Mouse (Mus musculus) v-Abl transformed pro-B cells (cell line): ENCODE measurements around the gene Cenpm.
"Not testable (repeated sequence)": the region's sequence is repeated elsewhere in the genome, so short reads cannot be mapped to it uniquely, and the experiment has no call there.

ENCODE experiments used
- in situ Hi-C, 2 experiments: fragments of 400-800 bp; cut with MboI; formaldehyde crosslinking; loops; one replicate each; pipeline ENCODE4 v1.15.1; 2025; ENCODE audit not compliant: unreplicated experiment in 2 of 2

The Cenpm gene

DNA sequence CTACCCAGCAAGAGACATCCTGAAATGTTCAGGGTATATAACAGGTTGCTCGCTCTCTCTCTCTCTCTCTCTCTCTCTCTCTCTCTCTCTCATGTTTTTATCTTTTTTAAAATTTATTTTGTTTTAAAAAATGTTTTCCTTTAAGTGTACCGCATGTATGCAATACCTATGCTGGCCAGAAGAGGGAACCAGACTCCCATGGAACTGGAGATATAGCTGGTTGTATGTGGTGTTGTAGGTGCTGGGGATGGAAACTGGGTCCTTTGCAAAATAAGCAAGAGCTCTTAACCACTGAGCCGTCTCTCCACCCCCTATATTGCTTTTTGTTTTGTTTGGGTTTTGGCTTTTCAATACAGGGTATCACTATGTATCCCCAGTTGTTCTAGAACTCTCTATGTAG, 7.0 kb upstream of the Cenpm start:
- in situ Hi-C loops: loop anchor here in 1 of 2 experiments (25.0 kb wide), 1 partner anchor 1261 kb away; the partner anchor contains the start of gene Ttll1

DNA sequence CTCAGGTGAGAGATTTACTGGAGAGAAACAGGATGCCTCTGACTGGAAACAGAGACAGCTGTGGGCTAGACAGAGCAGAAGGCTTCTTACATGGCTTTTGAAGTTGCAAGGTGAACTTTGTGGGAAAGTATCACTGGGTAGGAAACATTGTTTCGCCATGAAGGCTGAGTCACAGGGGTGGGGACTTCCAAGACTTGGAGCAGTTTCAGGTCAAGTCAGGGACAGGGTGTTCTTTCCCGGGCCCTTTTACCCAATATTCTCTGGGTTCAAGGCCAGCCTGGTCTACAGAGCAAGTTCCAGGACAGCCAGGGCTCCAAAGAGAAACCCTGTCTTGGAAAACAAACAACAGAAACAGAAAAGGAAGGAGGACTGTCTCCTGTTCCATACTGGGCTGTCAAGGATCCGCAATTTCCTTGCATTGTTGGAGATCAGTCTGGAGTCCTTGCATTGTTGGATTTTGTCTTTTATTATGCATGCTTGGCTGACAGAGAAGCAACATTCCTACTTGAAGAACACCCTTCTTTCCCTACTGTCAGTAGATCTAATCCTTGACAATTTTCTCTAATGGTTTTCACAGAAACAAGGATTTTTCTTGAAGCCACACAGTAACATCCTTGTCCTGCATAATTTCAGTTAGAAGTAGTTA, 2.7 kb upstream of the Cenpm start:
- in situ Hi-C loops: no loop called here

DNA sequence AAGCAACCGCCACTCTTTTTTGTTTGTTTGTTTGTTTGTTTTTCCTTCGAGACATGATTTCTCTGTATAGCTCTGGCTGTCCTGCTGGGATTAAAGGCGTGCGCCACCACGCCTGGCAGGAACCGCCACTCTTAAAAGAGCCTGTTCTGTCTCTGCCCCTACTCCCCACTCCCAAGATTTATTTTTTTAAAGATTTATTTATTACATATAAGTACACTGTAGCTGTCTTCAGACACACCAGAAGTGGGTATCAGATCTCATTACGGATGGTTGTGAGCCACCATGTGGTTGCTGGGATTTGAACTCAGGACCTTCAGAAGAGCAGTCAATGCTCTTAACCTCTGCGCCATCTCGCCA, 235 bp upstream of the Cenpm start:
- in situ Hi-C loops: not testable (repeated sequence)

DNA sequence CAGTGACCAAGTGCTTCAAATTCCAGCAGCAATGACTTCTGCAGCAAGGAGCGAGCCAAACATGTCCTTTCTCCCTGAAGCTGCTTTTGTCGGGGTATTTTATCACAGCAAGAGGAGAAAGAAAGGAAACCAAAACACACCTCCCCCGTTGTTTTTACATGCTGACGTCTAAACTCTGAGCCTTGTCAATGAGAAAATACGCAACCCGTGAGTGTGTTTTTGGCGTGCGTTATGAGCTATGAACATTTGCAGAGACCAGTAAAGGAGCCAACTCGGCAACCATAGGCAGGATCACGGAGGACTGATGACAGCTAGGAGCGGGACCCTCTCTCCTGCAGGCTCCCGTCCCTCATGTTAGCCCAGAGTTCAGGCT, 820 bp downstream of the Cenpm start:
- in situ Hi-C loops: no loop called here

DNA sequence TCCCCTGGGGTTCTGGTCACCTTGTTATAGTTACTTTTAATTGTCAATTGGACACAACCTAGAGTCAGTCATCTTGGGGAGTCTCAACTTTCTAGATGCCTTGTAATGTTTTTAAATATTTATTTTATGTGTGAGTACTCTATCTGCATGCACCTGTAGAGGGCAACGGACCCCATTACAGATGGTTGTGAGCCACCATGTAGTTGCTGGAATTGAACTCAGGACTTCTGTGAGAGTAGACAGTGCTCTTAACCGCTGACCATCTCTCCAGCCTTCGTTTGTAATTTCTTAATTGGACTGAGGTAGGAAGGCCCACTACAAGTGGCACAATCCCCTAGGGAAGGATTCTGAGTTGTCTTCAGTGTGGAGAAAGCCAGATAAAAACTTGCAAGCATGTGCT, 1.2 kb downstream of the Cenpm start:
- in situ Hi-C loops: no loop called here

DNA sequence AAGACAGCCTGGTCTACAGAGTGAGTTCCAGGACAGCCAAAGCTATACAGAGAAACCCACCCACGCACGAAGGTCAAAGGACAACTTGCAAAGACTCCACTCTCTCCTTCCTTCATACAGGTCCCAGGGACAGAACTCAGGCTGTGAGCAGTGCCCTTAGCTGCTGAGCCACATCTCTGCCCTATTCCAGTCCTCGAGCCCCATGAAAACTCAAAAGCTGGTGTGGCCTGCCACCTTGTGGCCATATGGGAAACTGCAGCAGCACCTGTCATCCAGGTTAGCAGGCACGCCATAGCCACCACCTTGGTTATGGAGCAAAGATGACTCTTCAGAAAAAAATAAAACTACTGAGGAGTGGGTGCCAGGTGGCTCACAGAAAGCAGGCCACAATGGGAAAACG, 8.0 kb downstream of the Cenpm start:
- in situ Hi-C loops: loop anchor here (5.0 to 10.0 kb wide), 2 partner anchors 169 to 282 kb away; partner anchors contain the start of gene Mei1 (in 1 of the 2)

DNA sequence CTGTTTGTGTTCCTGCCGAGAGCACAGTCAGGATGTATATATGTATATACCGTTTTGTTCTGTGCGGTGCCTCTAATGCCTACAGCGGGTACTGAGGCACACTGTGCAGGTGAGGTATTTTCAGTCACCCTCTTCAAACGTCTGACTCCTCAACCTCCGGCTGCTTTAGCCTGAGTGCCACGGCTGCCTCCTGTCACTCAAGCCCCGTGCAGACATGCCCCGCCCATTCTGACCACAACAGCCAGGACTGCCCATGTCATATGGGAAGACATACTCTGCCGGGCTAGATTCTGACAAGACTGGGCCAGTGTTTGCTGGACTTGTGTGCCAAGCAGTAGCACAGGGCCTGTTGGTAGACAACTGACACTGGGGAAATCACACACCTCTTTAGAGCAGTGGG, 8.9 kb downstream of the Cenpm start:
- in situ Hi-C loops: loop anchor here (5.0 to 10.0 kb wide), 2 partner anchors 168 to 281 kb away; partner anchors contain the start of gene Mei1 (in 1 of the 2)

DNA sequence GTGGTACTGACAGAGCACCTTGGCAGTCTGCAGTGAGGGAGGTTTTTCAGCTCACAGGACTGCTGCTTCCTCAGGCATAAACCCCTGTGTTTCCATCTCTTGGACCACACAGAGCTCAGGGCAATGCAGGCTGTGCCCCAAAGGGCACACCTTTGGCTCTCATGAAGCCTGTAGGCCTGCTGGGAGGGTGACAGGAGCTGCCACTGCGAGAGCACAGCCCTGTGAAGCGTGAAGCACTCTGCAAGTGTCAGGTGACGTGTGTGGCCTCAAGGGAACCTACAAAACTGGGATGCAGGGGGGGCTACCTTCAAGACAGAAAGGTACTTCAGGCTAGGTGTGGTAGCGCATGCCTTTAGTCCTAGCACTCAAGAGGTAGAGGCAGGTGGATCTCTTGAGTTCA, 11.9 kb downstream of the Cenpm start:
- in situ Hi-C loops: loop anchor here (5.0 to 10.0 kb wide), 3 partner anchors 95 to 278 kb away; partner anchors contain the start of gene Mei1 (in 1 of the 2)

DNA sequence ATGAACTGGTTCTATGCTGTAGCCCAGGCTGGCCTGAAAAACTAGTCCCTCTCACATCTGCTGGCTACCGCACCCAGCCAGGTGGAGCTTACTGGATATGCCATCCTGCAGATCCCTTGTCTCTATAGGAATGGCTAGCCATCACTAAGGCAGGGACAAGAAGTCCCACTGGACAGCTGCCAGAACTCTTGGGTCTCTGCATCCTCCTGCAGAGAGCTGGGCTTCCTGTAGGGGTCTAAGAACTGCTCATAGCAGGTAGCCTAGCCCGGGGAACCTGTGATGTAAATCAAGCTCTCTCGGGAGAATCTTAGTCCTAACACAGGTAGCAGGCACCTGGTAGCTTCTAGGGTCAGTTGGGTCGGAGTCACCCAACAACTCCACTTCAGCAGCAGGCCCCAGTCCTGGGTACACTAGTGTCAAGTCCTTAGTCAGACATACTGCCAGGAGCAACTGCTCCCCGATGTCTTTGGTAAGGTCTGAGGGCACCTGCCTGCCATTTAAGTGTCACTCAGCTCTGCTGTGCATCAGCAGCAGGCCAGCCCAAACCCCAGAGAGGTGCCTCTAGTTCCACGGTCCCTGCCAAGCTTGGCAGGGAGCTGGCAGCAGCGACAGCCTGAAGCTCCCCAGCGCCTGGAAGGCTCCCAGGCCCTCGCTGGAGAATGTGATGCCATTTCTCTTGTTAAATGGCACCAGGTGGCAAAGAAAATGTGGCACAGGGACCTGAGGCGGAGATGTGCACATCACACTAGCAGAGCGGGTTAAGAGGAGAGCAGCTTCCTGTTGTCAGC, 12.8 kb downstream of the Cenpm start:
- in situ Hi-C loops: loop anchor here (5.0 to 10.0 kb wide), 3 partner anchors 94 to 277 kb away; partner anchors contain the start of gene Mei1 (in 1 of the 2)

DNA sequence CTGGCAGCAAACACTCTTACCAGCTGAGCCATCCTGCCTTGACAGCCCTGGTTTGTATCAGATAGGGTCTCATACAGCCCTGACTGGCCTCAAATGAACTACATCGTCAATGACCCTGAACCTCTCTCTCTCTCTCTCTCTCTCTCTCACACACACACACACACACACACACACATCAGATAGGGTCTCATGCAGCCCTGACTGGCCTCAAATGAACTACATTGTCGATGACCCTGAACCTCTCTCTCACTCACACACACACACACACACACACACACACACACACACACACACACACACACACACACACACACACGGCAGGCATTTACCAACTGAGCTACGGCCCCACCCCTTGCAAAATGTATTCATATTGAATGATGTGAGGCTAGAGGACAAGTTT, 13.4 kb downstream of the Cenpm start:
- in situ Hi-C loops: loop anchor here (5.0 to 10.0 kb wide), 3 partner anchors 94 to 276 kb away; partner anchors contain the start of gene Mei1 (in 1 of the 2)

DNA sequence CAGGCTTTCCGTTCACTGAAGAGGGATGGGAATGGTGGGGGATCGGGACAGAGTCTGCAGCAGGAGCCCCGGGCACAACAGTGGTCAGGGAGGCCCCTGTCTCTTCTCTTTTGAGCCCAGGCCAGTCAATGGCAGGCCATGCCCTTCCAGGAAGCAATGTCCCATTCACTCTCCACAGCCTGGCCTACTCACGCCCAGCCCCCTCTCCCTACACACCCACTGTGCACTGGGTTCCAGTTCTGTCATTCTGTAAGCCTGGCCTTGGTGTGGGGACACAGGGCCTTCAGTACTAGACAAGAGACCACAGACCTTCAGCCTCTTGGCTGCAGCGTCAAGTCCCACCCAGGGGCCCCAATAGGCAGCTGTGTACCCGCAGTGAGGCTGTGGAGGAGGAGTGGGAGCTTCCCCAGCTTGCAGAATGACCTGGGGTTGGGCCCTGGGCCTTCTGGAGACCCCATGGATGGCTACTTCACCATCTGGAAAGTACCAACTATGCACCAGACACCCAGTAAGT, 14.4 kb downstream of the Cenpm start:
- in situ Hi-C loops: loop anchor here (5.0 to 10.0 kb wide), 3 partner anchors 93 to 275 kb away; partner anchors contain the start of gene Mei1 (in 1 of the 2)

DNA sequence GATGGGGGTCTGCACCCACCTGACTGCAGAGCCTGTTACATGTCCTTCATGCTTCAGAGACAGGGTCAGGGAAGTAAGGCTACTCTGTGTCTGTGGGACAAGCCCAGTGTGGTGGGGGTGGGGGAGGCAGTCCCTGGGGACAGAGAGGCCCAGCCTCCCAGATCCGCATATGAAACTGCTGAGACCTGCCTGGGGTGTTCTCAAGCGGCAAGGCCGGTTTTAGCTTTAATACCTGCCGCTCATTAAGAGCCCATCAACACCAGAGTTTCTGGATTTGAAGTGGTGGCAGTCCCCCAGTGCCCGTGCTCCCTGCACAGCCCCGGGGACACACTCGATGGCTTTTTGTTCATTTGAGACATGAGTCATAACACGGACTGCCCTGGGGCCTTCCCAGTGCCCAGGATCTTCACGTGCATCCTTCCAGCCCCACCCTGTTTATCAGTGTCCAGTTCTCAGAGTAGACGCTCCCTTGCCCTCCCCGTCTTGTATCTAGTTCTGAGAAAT, 15.0 kb downstream of the Cenpm start:
- in situ Hi-C loops: loop anchor here (5.0 to 10.0 kb wide), 5 partner anchors 42 to 275 kb away; partner anchors contain the start of gene Mei1 (in 1 of the 2)

DNA sequence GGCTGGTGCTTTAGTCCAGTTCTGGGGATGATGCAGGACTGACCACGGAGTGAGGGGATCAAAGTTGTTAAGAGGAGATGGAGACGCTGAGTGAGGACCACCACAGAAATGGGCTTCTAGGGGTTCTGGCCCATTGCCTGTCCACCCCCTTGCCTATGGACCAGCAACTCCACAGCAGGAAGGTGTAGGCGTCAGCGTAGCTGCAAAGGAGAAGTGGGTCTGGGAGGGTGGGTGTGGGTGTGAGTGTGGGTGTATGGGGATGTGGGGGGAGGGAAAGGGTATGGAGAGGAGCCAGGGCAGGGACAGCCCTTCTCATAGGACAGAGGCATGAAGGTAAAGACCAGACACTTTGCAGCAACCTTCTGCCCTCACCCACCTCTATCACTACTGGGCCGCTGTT, 18.8 kb downstream of the Cenpm start:
- in situ Hi-C loops: loop anchor here in 1 of 2 experiments (5.0 kb wide), 2 partner anchors 38 to 83 kb away; no protein-coding TSS in a partner anchor

DNA sequence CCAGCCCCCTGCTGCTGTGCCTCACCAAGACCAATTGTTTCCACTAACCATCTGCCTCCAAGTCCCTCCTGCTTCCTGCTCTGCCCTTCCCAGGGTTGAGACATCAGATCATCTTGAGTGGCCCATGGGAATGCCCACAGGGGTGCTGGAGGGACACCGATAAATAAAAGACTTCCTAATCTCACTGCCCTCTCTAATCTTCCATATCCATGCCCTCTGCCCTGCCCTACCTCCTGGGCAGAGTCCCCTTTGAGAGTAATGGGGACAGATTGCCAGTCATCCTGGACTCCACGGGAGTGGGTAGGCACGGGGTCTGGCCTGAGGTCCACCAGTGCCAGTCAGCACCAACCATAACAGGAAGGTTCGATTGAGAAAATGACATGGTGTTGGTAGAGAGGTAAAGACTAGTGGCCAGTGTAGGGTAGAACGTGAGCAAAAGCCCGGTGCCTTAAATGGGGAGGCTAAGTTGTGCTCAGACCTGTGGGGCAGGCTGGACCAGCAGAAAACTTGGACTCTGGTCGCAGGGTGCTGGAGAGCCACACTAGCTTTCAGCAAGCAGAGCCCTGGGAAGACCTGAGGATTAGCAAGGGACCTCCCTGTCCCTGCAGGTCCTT, 19.8 kb downstream of the Cenpm start:
- in situ Hi-C loops: loop anchor here (5.0 kb wide), 2 partner anchors 37 to 82 kb away; no protein-coding TSS in a partner anchor

DNA sequence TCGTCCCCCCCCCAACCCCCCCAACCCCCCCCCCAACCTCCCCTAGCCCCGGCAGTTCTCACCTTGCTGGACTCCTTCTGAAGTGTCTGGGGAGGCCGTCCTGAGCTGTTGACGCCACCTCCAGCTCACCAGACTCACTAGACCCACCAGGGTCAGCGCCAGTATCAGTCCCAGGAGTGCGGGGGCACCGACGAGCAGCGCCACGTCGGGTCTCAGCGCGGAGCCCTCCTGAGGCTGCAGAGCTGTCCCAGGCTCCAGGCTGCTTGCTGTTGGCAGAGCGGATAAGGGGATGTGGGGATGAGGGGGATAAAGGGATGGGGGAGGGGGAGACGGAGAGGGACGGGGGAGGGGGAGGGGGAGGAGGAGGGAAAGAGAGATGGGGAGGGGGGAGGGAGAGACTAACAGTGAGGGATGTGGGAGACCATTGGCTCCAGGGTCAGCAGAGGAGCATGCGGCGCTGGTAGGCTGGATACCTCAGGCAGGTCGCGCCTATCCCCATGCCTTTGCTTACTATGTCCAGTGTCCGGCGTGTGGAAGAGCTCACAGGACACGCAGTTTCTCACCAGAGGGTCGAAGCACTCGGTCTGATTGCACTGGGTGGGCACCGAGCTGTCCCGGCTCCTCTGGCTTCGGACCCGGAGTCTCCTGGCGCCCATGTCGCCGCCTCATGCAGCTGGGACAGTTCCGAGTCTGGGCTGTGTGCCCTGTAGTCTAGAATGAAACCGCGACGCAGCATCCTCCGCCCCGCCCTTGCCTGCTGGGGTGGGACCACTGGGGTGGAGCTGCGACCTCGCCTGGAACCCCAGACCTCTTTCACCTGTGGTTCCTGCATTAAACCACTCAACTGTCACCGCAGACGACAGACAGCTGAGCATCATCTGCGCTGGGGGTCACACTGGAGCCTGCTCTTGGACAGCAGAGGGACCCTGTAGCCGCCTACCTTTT, 20.6 kb downstream of the Cenpm start, which contains the start of gene Tnfrsf13c:
TSS of gene Tnfrsf13c (minus strand) at position 713 of the 945 bp plus-strand sequence.
- in situ Hi-C loops: loop anchor here in 1 of 2 experiments (5.0 kb wide), 1 partner anchor 37 kb away; no protein-coding TSS in a partner anchor

DNA sequence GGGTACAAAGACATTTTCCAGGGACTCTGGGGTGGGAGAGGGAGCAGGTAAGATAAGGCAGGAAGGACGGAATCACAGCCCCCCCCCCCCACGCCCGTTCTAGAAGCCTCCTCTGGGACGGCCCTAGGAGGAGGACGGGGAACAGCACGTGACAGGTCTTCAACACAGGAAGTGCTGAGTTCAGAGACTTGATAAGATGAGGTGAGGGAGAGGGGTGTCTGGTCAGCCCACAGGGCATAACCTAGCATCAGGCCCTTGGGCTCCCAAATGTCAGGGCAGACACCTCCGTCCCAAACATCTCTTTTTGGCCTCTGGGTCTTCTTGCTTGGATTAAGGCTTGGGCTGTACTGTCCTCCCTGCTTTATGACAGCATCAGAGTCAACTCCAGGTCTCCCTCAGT, 21.3 kb downstream of the Cenpm start:
- in situ Hi-C loops: loop anchor here in 1 of 2 experiments (5.0 kb wide), 1 partner anchor 36 kb away; no protein-coding TSS in a partner anchor

DNA sequence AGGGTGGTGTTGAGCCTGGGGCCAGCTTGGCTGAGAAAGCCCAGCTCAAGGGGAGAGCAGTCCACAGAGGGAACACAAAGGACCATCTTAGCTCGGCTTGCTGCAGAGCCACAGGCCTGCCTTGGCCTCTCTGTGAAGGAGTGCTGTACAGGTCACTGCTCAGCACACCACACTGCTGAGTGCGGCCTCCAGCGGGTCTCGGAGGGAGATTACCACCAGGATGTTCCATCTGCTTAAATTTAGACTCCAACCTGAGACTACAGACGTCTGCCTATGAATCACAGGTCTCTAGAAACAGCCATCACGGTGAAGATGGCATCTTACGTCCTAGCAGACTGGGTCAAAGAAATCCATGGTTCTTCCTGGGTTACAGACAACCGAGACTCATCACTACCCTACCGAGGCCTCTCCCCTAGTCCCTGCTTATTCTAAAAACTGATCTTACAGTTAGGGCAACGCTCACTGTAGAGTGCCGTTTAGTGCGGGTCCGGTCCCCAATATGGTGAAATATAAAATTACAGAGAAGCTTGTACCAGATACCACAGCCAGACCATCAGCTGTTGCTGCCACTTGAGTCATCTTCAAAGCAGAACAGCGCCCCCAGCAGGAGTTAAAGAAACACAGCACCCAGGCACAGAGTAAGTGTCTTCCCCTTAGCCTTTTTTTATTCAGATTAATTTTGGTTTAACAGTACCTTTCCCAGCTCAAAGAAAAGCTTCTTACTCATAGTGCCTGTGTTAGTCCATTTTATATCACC, 23.3 kb downstream of the Cenpm start:
- in situ Hi-C loops: loop anchor here in 1 of 2 experiments (5.0 kb wide), 1 partner anchor 34 kb away; no protein-coding TSS in a partner anchor

DNA sequence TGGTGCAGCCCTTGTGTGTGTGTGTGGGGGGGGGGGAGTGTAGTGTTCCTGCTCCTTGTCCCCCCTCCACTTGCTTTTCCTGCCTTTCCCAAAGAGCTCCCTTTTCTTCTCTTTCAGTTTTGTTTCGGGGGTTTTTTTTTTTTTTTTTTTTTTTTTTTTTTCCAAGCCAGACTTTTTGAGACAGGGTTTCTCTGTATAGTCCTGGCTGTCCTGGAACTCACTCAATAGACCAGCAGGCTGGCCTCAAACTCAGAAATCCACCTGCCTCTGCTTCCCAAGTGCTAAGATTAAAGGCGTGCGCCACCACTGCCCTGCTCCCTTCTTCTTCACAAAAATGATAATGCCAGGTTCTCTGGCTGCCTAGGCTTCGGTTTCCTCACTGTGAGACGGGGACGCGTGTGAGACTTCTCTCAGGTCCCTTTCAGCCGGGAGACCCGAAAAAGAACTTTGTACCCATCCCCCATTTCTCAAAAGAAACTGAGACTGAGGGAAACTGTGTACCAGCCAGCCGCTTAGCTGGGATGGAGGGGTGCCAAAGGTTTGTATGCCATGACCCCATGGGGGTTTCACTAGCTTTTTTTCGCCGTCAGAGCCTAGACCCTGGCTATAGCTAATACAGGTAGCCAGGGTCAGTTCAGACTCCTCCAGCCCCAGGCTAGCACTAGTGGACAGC, 24.4 kb downstream of the Cenpm start:
- in situ Hi-C loops: loop anchor here in 1 of 2 experiments (5.0 kb wide), 1 partner anchor 33 kb away; no protein-coding TSS in a partner anchor
